Mouse (Mus musculus): Measurements from ENCODE around the gene Opn1sw.
A peak's percentile ranks its signal among the peaks of the same experiment; 100 is the strongest.

DNA sequence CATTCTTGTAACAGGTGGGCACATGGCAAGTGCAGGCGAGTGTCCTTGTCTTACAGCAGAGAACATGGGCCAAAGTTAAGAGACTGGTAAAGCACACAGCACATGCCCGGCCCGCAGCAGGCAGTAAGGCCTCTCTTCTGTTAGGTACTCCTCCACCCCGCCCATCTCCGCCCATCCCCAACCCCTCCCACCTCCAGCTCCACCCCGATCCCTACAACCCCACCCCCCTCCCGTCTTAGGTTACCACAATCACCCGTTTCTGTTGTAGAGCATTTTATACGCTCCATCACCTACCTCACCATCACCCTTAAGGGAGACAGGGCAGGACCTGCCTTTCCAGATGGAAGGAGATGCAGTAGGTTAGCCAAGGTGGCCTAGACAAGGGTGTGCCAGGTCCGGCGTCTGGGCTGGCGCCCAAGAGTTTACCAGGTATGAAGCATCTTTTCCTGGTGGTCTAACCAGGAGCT lies at the start of gene Opn1sw:
- TF ChIP-seq MAX (IDR thresholded peaks at IDR 0.05; ENCODE audit: low read depth), result no peak
- no peak for TF ChIP-seq USF1 (IDR thresholded peaks at IDR 0.05; ENCODE audit: low read depth)
- TF ChIP-seq POLR2A (IDR thresholded peaks at IDR 0.05; ENCODE audit: insufficient read length, low read depth), result peak; percentile 52
- TF ChIP-seq SRF (IDR thresholded peaks at IDR 0.05; ENCODE audit: control insufficient read depth, insufficient read length, low read depth), result no peak
- TF ChIP-seq TCF12 (IDR thresholded peaks at IDR 0.05; ENCODE audit: insufficient read depth, poor library complexity, severe bottlenecking), result no peak
- no peak for TF ChIP-seq E2F4 (IDR thresholded peaks at IDR 0.05; ENCODE audit: insufficient read depth)
- TF ChIP-seq POLR2AphosphoS2 (IDR thresholded peaks at IDR 0.05; ENCODE audit: insufficient read length, low read depth), result no peak
- no peak for TF ChIP-seq MYOG (IDR thresholded peaks at IDR 0.05; ENCODE audit: control insufficient read depth in 1 of 3, insufficient read depth in 1 of 3, insufficient read length in 2 of 3, low read depth in 2 of 3)
- TF ChIP-seq CEBPB (IDR thresholded peaks at IDR 0.05; ENCODE audit: insufficient read depth, poor library complexity, severe bottlenecking), result no peak

All from myocyte (in vitro differentiated cells).